Mouse (Mus musculus) cortical plate, adult 2 months (tissue): ENCODE data around the gene Csnk2b.

Experiments
- CTCF ChIP-seq: fragments of 200-500 bp; IDR thresholded peaks from 2 replicates; pipeline ENCODE4 v1.5.1; 2011; ENCODE audit warnings: mild to moderate bottlenecking, control low read depth, low read length; ENCODE audit not compliant: insufficient read depth; ENCODE audit errors: extremely low read depth
- POLR2A ChIP-seq: fragments of 200-500 bp; IDR thresholded peaks from 2 replicates; pipeline ENCODE4 v1.6.1; 2011; ENCODE audit warnings: mild to moderate bottlenecking, low read length, control low read depth; ENCODE audit not compliant: insufficient read depth; ENCODE audit errors: extremely low read depth

DNA sequence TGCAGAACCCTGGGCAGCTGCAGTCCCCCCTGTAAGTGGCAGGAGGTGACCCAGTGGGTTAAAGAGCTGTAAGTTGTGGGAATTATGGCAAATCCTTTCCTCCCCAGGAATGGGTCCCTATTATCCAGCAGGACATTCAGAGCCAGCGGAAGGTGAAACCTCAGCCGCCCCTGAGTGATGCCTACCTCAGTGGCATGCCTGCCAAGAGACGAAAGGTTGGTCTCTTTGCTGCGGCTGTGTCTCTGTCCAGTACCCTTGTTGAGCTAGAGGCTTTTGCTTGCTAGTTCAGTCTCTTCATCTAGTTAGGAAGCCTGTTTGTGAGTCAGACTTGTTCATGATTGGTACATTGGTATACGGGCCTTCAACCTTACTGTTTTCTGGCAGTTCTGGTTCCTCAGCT is 24.3 kb upstream of the Csnk2b start:
- TF ChIP-seq CTCF (no peak), POLR2A (no peak)
